Mouse (Mus musculus) left cerebral cortex, postnatal 14 days (tissue): ENCODE measurements around the gene Ptges2. TPM values are rescaled to one million over a fixed set of nuclear protein-coding genes. Genes with fewer than 3 reads are reported as not detected.
A peak's percentile ranks its signal among the peaks of the same experiment; 100 is the strongest.
"Not testable (repeated sequence)": the region's sequence is repeated elsewhere in the genome, so short reads cannot be mapped to it uniquely, and the experiment has no call there.

Source experiments
- DNase-seq, 2 experiments: peaks; one replicate each; pipeline ENCODE4 v3.0.0; 2021 to 2022; ENCODE audit warnings: low spot score in 2 of 2, mixed read lengths in 1 of 2
- intact Hi-C: fragments of 180-260 bp; cut with DNase I; formaldehyde crosslinking; loops from one replicate; pipeline ENCODE4 v1.15.1; 2025
- long read RNA-seq, 2 experiments: library from polyadenylated mRNA; stranded (forward); transcript quantifications; one replicate each; pipeline ENCODE4 v2.0.0; 2021
- total RNA-seq, 2 experiments: library from RNA; stranded (reverse); gene quantifications; 2 replicates each; pipeline ENCODE4 v1.2.3; 2021

Gene Ptges2
- 10 to 100 TPM; 43.5 to 48.3 TPM for total RNA-seq
- long read RNA-seq, experiment 1, full-length matches to known transcripts, result 57 of 75 reads
- long read RNA-seq, experiment 1, partial matches to known transcripts, result 7 of 75 reads
- long read RNA-seq, experiment 1, other reads (novel, unspliced or antisense), result 11 of 75 reads
- long read RNA-seq, experiment 2, full-length matches to known transcripts, result 50 of 57 reads
- long read RNA-seq, experiment 2, partial matches to known transcripts, result 0 of 57 reads
- long read RNA-seq, experiment 2, other reads (novel, unspliced or antisense), result 7 of 57 reads

- DNase-seq, result peak; percentile 83 to 89
- intact Hi-C loops, result no loop called here
Measured at GRCm38 (mm10) chr2:32395484-32395945, at the start of gene Ptges2. Ptges2 (plus strand) TSS chr2:32395896.

- intact Hi-C loops, result no loop called here
- no peak for DNase-seq
Measured at GRCm38 (mm10) chr2:32347019-32347418, 48.7 kb upstream of the Ptges2 start.

DNA sequence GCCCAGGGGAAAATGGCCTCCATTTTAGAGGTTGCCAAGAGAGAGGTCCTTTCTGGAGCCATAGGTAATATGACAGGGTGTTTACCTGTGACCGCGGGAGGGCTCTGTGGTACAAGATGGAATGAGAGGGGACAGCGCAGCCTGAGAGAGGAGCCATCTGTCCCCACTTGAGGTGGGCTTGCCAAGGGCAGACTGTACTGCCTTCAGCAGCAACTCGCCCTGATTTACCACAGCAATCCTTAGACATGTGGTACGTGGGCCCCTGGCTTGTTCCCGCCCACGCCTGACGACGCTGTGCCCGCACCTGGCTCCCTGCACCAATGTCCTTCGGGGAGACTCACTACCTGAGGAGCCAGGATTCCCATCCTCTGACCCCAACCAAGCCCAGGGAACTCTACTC lies 47.4 kb upstream of the Ptges2 start:
- DNase-seq, result peak; percentile 62 to 70
- intact Hi-C loops, result no loop called here

GRCm38 (mm10) chr2:32349625-32350255 lies 46.0 kb upstream of the Ptges2 start:
- peak; percentile 49 to 72 for DNase-seq
- intact Hi-C loops, result no loop called here

DNA sequence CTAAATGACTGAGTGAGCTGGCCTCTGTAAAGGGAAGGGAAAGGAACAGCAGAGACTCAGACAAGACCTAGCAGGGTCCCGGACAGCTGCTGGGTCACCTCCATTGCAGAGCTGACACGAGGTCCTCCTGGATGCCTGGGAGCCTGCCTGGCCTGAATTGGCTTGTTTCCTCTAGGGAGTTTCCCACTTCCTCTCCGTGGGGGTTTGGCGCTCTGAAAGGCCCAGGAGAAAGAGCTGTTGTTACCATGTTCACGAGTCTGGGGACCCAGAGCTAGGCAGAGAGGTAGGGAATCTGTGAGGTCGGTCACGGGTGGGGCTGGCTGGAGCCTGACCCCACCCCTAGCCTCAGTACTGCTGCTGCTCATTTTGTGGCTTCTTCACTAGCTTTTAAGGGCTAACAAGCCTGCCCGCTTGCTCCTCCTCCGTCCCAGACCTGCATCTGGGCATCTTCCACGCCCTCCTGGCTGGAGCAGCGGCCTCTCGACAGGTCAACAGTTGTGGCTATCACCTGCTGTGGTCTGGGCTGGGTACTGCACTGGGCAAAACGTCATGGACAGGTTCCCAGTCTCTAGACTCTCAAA lies 45.1 kb upstream of the Ptges2 start:
- DNase-seq, result no peak
- intact Hi-C loops, result no loop called here

DNA sequence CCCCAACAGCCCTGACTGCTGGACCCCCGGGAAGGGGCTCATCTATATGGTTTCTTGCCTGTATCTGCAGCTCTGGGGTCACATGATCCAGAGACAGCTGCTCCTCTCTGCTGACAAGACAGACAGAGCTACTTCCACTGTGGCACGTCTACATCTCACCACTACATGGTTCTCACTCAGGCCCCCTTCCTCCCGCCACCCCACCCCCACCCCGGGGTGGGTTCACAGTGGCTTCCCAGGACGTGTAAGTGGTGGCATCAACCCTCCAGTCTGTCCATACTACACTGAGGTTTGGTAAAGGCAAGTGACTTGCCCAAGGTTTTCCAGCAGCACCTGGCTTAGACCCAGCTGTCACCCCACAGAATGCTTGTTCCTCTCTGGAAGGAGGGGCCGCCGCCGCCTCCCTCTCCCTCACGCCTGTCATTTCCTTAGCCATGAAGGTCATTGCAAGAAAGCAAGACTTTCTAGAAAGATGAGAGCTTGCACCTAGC lies 44.2 kb upstream of the Ptges2 start:
- DNase-seq, result peak in 1 of 2 experiments; percentile 49
- intact Hi-C loops, result no loop called here

- peak; percentile 68 to 70 for DNase-seq
- intact Hi-C loops, result no loop called here
Measured at GRCm38 (mm10) chr2:32352151-32353006, 43.3 kb upstream of the Ptges2 start, which contains the start of gene Ciz1. Ciz1 (plus strand) TSS chr2:32352327.

DNA sequence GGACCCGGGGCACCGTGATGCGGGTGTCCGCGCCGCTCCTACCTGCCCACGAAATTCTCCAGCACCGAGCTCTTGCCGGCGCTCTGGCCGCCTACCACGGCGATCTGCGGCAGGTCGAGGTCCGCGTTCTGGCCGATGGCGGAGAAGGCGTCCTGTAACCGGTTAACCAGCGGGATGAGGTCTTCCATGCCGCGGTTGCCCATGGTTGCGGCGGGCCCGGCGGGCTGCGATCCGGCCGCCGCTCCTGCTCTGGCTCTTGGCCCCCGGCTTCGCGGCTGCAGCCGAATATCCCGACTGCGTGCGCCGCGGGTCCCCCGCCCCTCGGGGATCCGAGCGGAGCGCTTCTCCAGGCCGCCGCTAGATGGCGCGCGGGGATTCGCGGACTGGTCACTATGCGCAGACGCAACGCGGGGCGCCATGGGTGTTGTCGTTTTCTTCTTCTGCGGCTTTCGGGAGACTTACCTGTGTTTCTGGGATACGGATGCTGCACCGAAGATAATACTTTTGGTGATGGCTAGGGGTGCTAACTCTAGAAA lies 42.6 kb upstream of the Ptges2 start, which contains the start of gene Dnm1:
Gene Dnm1 (minus strand): TSS at position 332 of the 536 bp plus-strand sequence.
- intact Hi-C loops, result no loop called here
- peak; percentile 95 to 96 for DNase-seq

- intact Hi-C loops, result no loop called here
- no peak for DNase-seq
Measured at GRCm38 (mm10) chr2:32353836-32354235, 41.9 kb upstream of the Ptges2 start.

DNA sequence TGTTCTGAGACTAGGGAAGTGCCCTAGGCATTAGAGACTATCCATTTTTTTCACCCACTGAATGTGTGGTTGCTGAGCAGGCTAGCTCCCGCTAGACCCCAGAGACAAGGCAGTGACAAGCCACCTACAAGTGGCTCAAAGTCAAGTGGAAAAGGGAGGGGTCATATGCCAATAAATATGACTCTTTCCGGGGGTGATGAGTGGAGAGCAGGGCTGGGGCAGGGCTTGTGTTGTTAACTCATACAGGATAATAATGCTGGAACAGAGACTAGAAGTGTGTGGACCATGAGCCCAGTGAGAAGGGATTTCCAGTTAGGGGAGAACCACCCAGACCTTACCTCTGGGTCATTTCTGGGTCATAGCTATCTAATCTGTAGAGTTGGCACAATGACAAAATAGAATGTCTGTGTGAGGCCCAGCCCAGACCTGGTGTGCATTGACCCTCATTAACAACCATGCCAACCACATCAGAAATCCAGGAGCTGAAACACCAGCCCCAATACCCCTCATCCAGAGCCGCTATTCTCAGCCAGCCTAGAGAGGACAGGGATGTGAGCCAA lies 41.3 kb upstream of the Ptges2 start:
- no peak for DNase-seq
- intact Hi-C loops, result no loop called here

DNA sequence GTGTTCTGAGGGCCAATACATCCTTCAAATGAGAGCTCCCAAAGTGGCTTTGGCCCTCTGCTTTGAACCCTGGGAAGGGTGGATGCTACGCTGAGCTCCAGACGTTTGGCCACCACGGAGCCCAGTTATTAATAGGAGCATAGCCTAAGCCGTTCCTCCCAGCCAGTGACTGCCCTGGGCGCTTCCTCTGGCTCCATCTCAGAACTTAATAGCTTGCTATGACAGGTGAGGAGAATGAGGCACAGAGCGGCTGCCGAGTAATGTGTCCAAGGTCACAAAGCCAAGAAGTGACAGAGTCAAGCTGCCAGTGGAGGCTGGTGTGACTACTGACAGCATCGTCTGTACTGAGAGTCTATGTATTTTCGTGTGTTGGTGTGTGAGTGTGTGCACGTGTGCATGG lies 39.5 kb upstream of the Ptges2 start:
- no peak for DNase-seq

GRCm38 (mm10) chr2:32357710-32358109 lies 38.0 kb upstream of the Ptges2 start:
- DNase-seq, result no peak
- intact Hi-C loops, result no loop called here

More for the DNA sequence above, 39.5 kb upstream of the Ptges2 start:
- intact Hi-C loops, result no loop called here

GRCm38 (mm10) chr2:32358381-32358780 lies 37.3 kb upstream of the Ptges2 start:
- no peak for DNase-seq
- intact Hi-C loops, result no loop called here

- DNase-seq, result peak; percentile 86 to 89
- intact Hi-C loops, result no loop called here
Measured at GRCm38 (mm10) chr2:32360741-32361140, 35.0 kb upstream of the Ptges2 start.

- DNase-seq, result peak; percentile 75 to 77
- intact Hi-C loops, result no loop called here
Measured at GRCm38 (mm10) chr2:32361437-32361836, 34.3 kb upstream of the Ptges2 start.

GRCm38 (mm10) chr2:32362274-32362673 lies 33.4 kb upstream of the Ptges2 start:
- intact Hi-C loops, DNase-seq: not testable (repeated sequence)

- intact Hi-C loops, result no loop called here
- DNase-seq, result peak; percentile 88 to 91
Measured at GRCm38 (mm10) chr2:32362817-32363340, 32.8 kb upstream of the Ptges2 start.

- intact Hi-C loops, result no loop called here
- no peak for DNase-seq
Measured at GRCm38 (mm10) chr2:32363376-32364106, 32.2 kb upstream of the Ptges2 start.
